Mouse (Mus musculus): ENCODE results near the gene Hsd17b2.

DNA sequence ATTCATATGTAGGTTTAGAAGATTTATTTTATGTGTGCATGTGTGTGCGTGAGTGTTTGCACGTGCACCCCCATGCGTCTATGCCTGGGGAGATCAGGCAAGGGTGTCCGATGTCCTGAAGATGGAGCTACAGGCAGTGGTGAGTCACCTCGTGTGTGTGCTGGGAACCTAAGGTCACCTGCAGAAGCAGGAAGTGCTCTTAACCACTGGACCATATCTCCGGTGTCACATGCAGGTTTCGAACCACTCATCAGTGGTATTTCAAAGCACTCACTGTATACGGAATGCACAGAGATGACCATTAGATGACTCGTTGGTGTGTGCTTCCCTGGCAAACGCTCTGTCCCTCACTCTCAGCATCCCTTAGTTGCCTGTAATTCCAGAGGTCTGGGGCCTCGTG, 56.2 kb downstream of the Hsd17b2 start:
- TF ChIP-seq CTCF (IDR thresholded peaks at IDR 0.05; ENCODE audit: extremely low read depth, insufficient read depth, insufficient read length, insufficient replicate concordance) (no peak), POLR2A (IDR thresholded peaks at IDR 0.05; ENCODE audit: low read depth, low read length) (no peak)
